Mouse (Mus musculus) cerebellum, adult 2 months (tissue): ENCODE measurements around the gene Rasa2. TPM values are rescaled to one million over a fixed set of nuclear protein-coding genes. Genes with fewer than 3 reads are reported as not detected.
"Not testable (repeated sequence)": the region's sequence is repeated elsewhere in the genome, so short reads cannot be mapped to it uniquely, and the experiment has no call there.

Experiments
- DNase-seq, 2 experiments: peaks; one replicate each; pipeline ENCODE4 v3.0.0; 2021
- H3K27ac ChIP-seq: fragments of 200-500 bp; 2 replicates; pipeline ENCODE4 v1.5.1; 2012; ENCODE audit warnings: low read length, control low read depth, inconsistent platforms; ENCODE audit not compliant: insufficient read depth
- H3K27me3 ChIP-seq: fragments of 200-500 bp; 2 replicates; pipeline ENCODE4 v1.6.1; 2012; ENCODE audit warnings: inconsistent platforms, mild to moderate bottlenecking, low read length, moderate library complexity; ENCODE audit not compliant: control insufficient read depth, insufficient read depth
- H3K4me1 ChIP-seq: fragments of 200-500 bp; 2 replicates; pipeline ENCODE4 v1.6.1; 2011; ENCODE audit warnings: low read length; ENCODE audit not compliant: control insufficient read depth, insufficient read depth
- H3K4me3 ChIP-seq: fragments of 200-500 bp; replicated peaks from 2 replicates; pipeline ENCODE3; 2011; ENCODE audit warnings: mild to moderate bottlenecking, low read depth, low read length, control low read depth; ENCODE audit not compliant: insufficient read depth
- CTCF ChIP-seq: fragments of 200-500 bp; IDR thresholded peaks from 2 replicates; pipeline ENCODE4 v1.5.1; 2011; ENCODE audit warnings: low read depth, mild to moderate bottlenecking, control low read depth, low read length, moderate library complexity, borderline replicate concordance; ENCODE audit not compliant: insufficient read depth
- POLR2A ChIP-seq: fragments of 200-500 bp; IDR thresholded peaks from 2 replicates; pipeline ENCODE4 v1.6.1; 2011; ENCODE audit warnings: low read length, control low read depth, borderline replicate concordance; ENCODE audit not compliant: insufficient read depth
- WGBS: fragments of 180-500 bp; shearing (Covaris S2); methylation state at CpG from one replicate; pipeline ENCODE4 v1.1.7; 2018; 5-methylcytosine and 5-hydroxymethylcytosine counted together
- polyA plus RNA-seq: library from polyadenylated mRNA; depleted of rRNA; stranded (reverse); fragments of >200 nt; gene quantifications from 2 replicates; pipeline ENCODE4 v1.2.3, GENCODE M21; 2012

Rasa2 gene
- polyA plus RNA-seq, 1 experiment: 8.3 TPM

DNA sequence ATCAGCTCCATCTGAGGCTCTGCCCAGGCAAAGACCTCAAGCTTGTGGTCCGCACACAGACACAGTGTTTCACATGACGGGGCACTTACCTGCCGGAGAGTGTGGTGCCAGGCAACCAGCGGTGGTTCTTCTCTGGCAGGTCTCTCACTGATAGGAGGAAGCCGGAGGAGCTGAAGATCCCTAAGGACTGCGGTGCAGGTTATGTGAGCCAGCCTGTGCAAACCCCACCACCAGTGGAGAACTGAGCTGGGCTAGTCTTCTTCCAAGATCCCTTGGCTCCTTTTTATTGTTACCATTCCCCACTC is 93.8 kb downstream of the Rasa2 start:
- TF ChIP-seq CTCF: no peak
- TF ChIP-seq POLR2A: no peak
- Histone ChIP-seq H3K27ac (peak overlapping the region; percentile 0; the same call in 1 of the 2 replicates), H3K4me3 (peak overlapping the region; percentile 4), H3K4me1 (no peaks in the 10 kb centered on the region), H3K27me3 (no peaks in the 10 kb centered on the region)
- 65% methylated on average over 6 of the region's 6 CpGs for WGBS
- DNase-seq: no peak

DNA sequence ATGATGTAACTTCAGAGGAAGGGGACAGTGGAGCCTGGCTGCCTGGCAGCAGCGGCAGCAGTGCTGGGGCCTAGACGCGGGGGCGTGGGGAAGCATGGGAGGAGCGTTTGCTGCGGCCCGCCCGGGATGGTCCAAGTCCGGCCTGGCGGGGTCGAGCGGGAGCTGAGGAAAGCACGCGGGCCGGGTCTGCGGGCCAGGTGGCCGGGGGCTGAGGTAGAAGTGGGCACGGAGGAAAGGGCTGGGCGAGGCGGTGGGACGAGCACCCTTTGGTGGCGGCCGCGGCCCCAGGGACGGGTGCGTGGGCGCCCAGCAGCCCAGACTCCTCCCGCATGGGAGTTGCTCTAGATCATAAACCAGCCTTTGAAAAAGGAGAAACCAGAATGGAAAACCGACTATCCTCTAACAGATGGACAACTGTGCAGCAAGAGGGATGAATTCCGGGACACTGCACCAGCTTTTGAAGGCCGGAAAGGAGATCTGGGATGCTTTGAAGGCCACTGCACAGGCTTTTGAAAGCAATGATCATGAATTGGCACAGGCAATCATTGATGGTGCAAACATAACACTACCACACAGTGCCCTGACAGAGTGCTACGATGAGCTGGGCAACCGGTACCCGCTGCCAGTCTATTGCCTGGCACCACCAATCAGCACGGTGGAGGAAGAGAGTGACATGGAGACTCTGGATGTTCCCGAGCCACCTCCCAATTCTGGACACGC is 94.4 kb downstream of the Rasa2 start:
- DNase-seq: peak; percentile 34 to 41
- peak overlapping the region; percentile 42 for H3K4me3 ChIP-seq
- WGBS: 19% methylated on average over 37 of the region's 37 CpGs
- peak overlapping the region; percentile 57 for H3K27ac ChIP-seq
- TF ChIP-seq POLR2A (no peak), CTCF (no peak)
- no peaks in the 10 kb centered on the region for H3K4me1 ChIP-seq
- no peaks in the 10 kb centered on the region for H3K27me3 ChIP-seq

GRCm38 (mm10) chr9:96536093-96536492 is 95.3 kb downstream of the Rasa2 start:
- DNase-seq, H3K4me3 ChIP-seq: not testable (repeated sequence)
- 96% methylated on average over 4 of the region's 4 CpGs for WGBS

DNA sequence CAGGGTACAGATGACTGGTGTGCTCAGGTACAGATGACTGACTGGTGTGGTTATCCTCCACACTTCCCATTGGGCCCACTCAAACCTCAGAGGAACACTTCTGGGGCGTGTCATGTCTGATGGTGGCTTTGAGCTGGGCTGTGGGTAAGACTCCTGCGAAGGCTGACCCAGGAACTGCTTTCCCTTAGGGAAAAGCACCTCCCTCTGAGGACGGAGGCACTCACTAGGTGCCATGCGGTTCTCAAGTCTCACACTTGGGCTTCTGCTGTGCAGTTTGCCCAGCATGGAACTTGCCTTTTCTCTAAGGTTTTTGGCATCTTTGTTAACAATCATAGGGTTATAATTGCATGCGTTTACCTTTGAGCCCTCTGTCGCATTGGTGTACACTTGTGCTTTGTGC is 96.0 kb downstream of the Rasa2 start:
- H3K4me3 ChIP-seq: no peak overlapping the region
- TF ChIP-seq CTCF: no peak
- TF ChIP-seq POLR2A: no peak
- no peak for DNase-seq
- H3K4me1 ChIP-seq: no peaks in the 10 kb centered on the region
- 68% methylated on average over 6 of the region's 6 CpGs for WGBS
- no peaks in the 10 kb centered on the region for H3K27me3 ChIP-seq
- H3K27ac ChIP-seq: no peak overlapping the region

More at GRCm38 (mm10) chr9:96536093-96536492, 95.3 kb downstream of the Rasa2 start:
- not testable (repeated sequence) for H3K27me3 ChIP-seq, H3K4me1 ChIP-seq, H3K27ac ChIP-seq

GRCm38 (mm10) chr9:96534256-96534655 is 97.2 kb downstream of the Rasa2 start:
- WGBS: 75% methylated on average over 4 of the region's 4 CpGs
- H3K4me3 ChIP-seq: no peak overlapping the region
- DNase-seq: no peak
- peaks cover 3% of the 10 kb centered on the region; the same call in 1 of the 2 replicates for H3K4me1 ChIP-seq
- no peak for TF ChIP-seq CTCF
- TF ChIP-seq POLR2A: no peak
- H3K27ac ChIP-seq: no peak overlapping the region
- no peaks in the 10 kb centered on the region for H3K27me3 ChIP-seq

GRCm38 (mm10) chr9:96533476-96533875 is 97.9 kb downstream of the Rasa2 start:
- DNase-seq: no peak
- no peak overlapping the region for H3K27ac ChIP-seq
- no peak for TF ChIP-seq POLR2A
- TF ChIP-seq CTCF: no peak
- H3K4me1 ChIP-seq: peaks cover 3% of the 10 kb centered on the region; the same call in 1 of the 2 replicates
- H3K4me3 ChIP-seq: no peak overlapping the region
- no peaks in the 10 kb centered on the region for H3K27me3 ChIP-seq
- WGBS: 87% methylated on average over 6 of the region's 6 CpGs

DNA sequence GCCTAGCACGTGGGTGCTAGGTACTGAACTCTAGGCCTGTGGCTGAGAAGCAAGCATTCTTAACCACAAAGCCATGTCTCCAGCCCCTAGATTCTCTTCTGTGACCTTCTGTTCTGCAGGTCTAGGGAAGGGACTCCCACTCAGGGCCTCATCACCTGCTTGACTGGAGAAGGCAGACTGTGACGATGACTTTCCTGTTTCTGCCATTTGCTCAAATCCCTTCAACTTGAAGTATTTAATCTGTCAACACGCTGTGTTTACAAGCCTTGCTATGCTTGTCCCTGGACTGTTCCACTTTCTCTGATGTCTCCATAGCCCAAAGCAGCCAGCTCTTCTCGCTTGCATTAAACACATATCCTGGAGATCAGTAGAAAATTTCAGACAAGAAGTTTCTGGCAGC is 98.9 kb downstream of the Rasa2 start:
- Histone ChIP-seq H3K27ac (no peak overlapping the region), H3K27me3 (no peaks in the 10 kb centered on the region)
- WGBS: 48% methylated on average over 4 of the region's 4 CpGs

GRCm38 (mm10) chr9:96530674-96531081 is 100.7 kb downstream of the Rasa2 start:
- Histone ChIP-seq H3K27me3 (no peaks in the 10 kb centered on the region), H3K27ac (no peak overlapping the region), H3K4me1 (peaks cover 3% of the 10 kb centered on the region; the same call in 1 of the 2 replicates), H3K4me3 (no peak overlapping the region)
- WGBS: 17% methylated on average over 11 of the region's 11 CpGs
- no peak for TF ChIP-seq POLR2A
- TF ChIP-seq CTCF: no peak
- peak; percentile 25 to 42 for DNase-seq

More for the DNA sequence above, 98.9 kb downstream of the Rasa2 start:
- no peak for TF ChIP-seq CTCF
- no peak for TF ChIP-seq POLR2A
- H3K4me1 ChIP-seq: peaks cover 3% of the 10 kb centered on the region; the same call in 1 of the 2 replicates
- H3K4me3 ChIP-seq: no peak overlapping the region
- DNase-seq: no peak
